Mouse (Mus musculus) heart, postnatal 0 days (tissue): Measurements from ENCODE around the gene Rasa4. TPM values are rescaled to one million over a fixed set of nuclear protein-coding genes. Genes with fewer than 3 reads are reported as not detected.
"Not testable (repeated sequence)": the region's sequence is repeated elsewhere in the genome, so short reads cannot be mapped to it uniquely, and the experiment has no call there.

Experiments
- ATAC-seq: fragments of 200-750 bp; cut with Nextera tagmentation; 2 replicates; pipeline ENCODE4 v1.8.0; 2017; ENCODE audit warnings: low read depth, moderate number of reproducible peaks, moderate library complexity; ENCODE audit not compliant: insufficient read depth
- DNase-seq: peaks from one replicate; pipeline ENCODE4 v3.0.0-alpha.2; 2016; ENCODE audit warnings: low spot score
- H3K27ac ChIP-seq: fragments of 300-500 bp; sonication (generic); 2 replicates; pipeline ENCODE4 v1.5.1; 2014; ENCODE audit warnings: low read depth, mild to moderate bottlenecking
- H3K27me3 ChIP-seq: fragments of 300-500 bp; sonication (generic); 2 replicates; pipeline ENCODE4 v1.6.1; 2014; ENCODE audit warnings: low read length, mixed read lengths; ENCODE audit not compliant: control insufficient read depth, insufficient read depth
- H3K36me3 ChIP-seq: fragments of 300-500 bp; sonication (generic); replicated peaks from 2 replicates; pipeline ENCODE4 v1.6.1; 2014; ENCODE audit warnings: low read length, mixed read lengths; ENCODE audit not compliant: control insufficient read depth, insufficient read depth
- H3K4me1 ChIP-seq: fragments of 300-500 bp; sonication (generic); 2 replicates; pipeline ENCODE4 v1.6.1; 2014; ENCODE audit warnings: antibody characterized with exemption; ENCODE audit not compliant: control insufficient read depth, insufficient read depth
- H3K4me2 ChIP-seq: fragments of 300-500 bp; sonication (generic); 2 replicates; pipeline ENCODE4 v1.6.1; 2014; ENCODE audit warnings: low read depth, mild to moderate bottlenecking, low read length, moderate library complexity
- H3K4me3 ChIP-seq: fragments of 300-500 bp; sonication (generic); 2 replicates; pipeline ENCODE4 v1.5.1; 2014; ENCODE audit warnings: low read depth, low read length
- H3K9ac ChIP-seq: fragments of 300-500 bp; sonication (generic); replicated peaks from 2 replicates; pipeline ENCODE4 v1.6.1; 2014; ENCODE audit warnings: low read depth, low read length, mixed read lengths
- H3K9me3 ChIP-seq: fragments of 300-500 bp; sonication (generic); replicated peaks from 2 replicates; pipeline ENCODE4 v1.6.1; 2016; ENCODE audit warnings: low read length; ENCODE audit not compliant: control insufficient read depth
- CTCF ChIP-seq: IDR thresholded peaks from 2 replicates; pipeline ENCODE4 v1.5.1; 2016; ENCODE audit warnings: antibody characterized with exemption, control low read depth, low read depth
- EP300 ChIP-seq: IDR thresholded peaks from 2 replicates; pipeline ENCODE4 v1.6.1; 2016; ENCODE audit warnings: antibody characterized with exemption, low read depth
- WGBS: fragments of 180-500 bp; shearing (Covaris S2); extraction: QIAGEN DNeasy Blood & Tissue Kit; methylation state at CpG from one replicate; pipeline ENCODE4 v1.1.7; 2014; 5-methylcytosine and 5-hydroxymethylcytosine counted together
- polyA plus RNA-seq: library from polyadenylated mRNA; unstranded; fragments of >200 nt; fragmentation: Nextera tagmentation; extraction: Ambion mirVana; gene quantifications from 2 replicates; pipeline ENCODE4 v1.2.1, GENCODE M21; 2015
- total RNA-seq: library from RNA; depleted of rRNA; stranded (reverse); fragments of >200 nt; gene quantifications from 2 replicates; pipeline ENCODE4 v1.2.3, GENCODE M21; 2014; ENCODE audit warnings: low replicate concordance

The Rasa4 gene
- total and polyA plus RNA-seq, 2 experiments from 2014 or later, result 0.96 to 6.2 TPM

GRCm38 (mm10) chr5:136040210-136040609, 43.5 kb upstream of the Rasa4 start:
- H3K9ac ChIP-seq, result no peak overlapping the region
- no peaks in the 10 kb centered on the region for H3K9me3 ChIP-seq
- H3K4me2 ChIP-seq, result no peak overlapping the region
- ATAC-seq (no peak), DNase-seq (no peak)
- H3K36me3 ChIP-seq, result no peaks in the 10 kb centered on the region
- H3K27ac ChIP-seq, result no peak overlapping the region
- WGBS, result 50% methylated on average over 5 of the region's 5 CpGs
- H3K4me1 ChIP-seq, result no peaks in the 10 kb centered on the region
- no peak for TF ChIP-seq EP300
- TF ChIP-seq CTCF, result no peak
- H3K27me3 ChIP-seq, result no peaks in the 10 kb centered on the region
- no peak overlapping the region for H3K4me3 ChIP-seq

GRCm38 (mm10) chr5:136041260-136041659, 42.5 kb upstream of the Rasa4 start:
- H3K4me3 ChIP-seq, result no peak overlapping the region
- no peak overlapping the region for H3K4me2 ChIP-seq
- ATAC-seq (0 out of 2 replicates have a peak, but pooled peaks have one; percentile 17), DNase-seq (no peak)
- no peaks in the 10 kb centered on the region for H3K9me3 ChIP-seq
- WGBS, result 39% methylated on average over 2 of the region's 2 CpGs
- H3K27ac ChIP-seq, result no peak overlapping the region
- H3K27me3 ChIP-seq, result no peaks in the 10 kb centered on the region
- H3K36me3 ChIP-seq, result no peaks in the 10 kb centered on the region
- TF ChIP-seq CTCF (no peak), EP300 (no peak)
- H3K9ac ChIP-seq, result no peak overlapping the region
- H3K4me1 ChIP-seq, result no peaks in the 10 kb centered on the region

GRCm38 (mm10) chr5:136041666-136042065, 42.0 kb upstream of the Rasa4 start:
- H3K36me3 ChIP-seq, result no peaks in the 10 kb centered on the region
- DNase-seq (no peak), ATAC-seq (no peak)
- no peaks in the 10 kb centered on the region for H3K27me3 ChIP-seq
- no peak overlapping the region for H3K4me3 ChIP-seq
- no peak for TF ChIP-seq EP300
- TF ChIP-seq CTCF, result no peak
- H3K4me1 ChIP-seq, result no peaks in the 10 kb centered on the region
- no peak overlapping the region for H3K27ac ChIP-seq
- WGBS, result 95% methylated on average over 8 of the region's 8 CpGs
- H3K9ac ChIP-seq, result no peak overlapping the region
- H3K4me2 ChIP-seq, result no peak overlapping the region
- no peaks in the 10 kb centered on the region for H3K9me3 ChIP-seq

GRCm38 (mm10) chr5:136044865-136045264, 38.9 kb upstream of the Rasa4 start:
- Histone ChIP-seq H3K4me1 (no peaks in the 10 kb centered on the region), H3K27ac (no peak overlapping the region), H3K4me3 (no peak overlapping the region), H3K4me2 (no peak overlapping the region), H3K9me3 (no peaks in the 10 kb centered on the region), H3K9ac (no peak overlapping the region), H3K27me3 (no peaks in the 10 kb centered on the region), H3K36me3 (no peaks in the 10 kb centered on the region)
- TF ChIP-seq CTCF (no peak), EP300 (no peak)
- ATAC-seq (no peak), DNase-seq (no peak)
- WGBS, result 70% methylated on average over 13 of the region's 13 CpGs

GRCm38 (mm10) chr5:136045408-136045807, 38.3 kb upstream of the Rasa4 start:
- no peak overlapping the region for H3K4me3 ChIP-seq
- 35% methylated on average over 9 of the region's 9 CpGs for WGBS
- no peaks in the 10 kb centered on the region for H3K36me3 ChIP-seq
- H3K27me3 ChIP-seq, result no peaks in the 10 kb centered on the region
- TF ChIP-seq CTCF, result peak; percentile 27
- TF ChIP-seq EP300, result no peak
- ATAC-seq (no peak), DNase-seq (no peak)
- H3K9me3 ChIP-seq, result no peaks in the 10 kb centered on the region
- no peaks in the 10 kb centered on the region for H3K4me1 ChIP-seq
- H3K9ac ChIP-seq, result no peak overlapping the region
- no peak overlapping the region for H3K4me2 ChIP-seq
- H3K27ac ChIP-seq, result no peak overlapping the region

- Histone ChIP-seq H3K36me3 (no peaks in the 10 kb centered on the region), H3K4me2 (no peak overlapping the region), H3K9me3 (no peaks in the 10 kb centered on the region), H3K9ac (no peak overlapping the region), H3K27me3 (no peaks in the 10 kb centered on the region), H3K4me1 (no peaks in the 10 kb centered on the region), H3K27ac (no peak overlapping the region), H3K4me3 (no peak overlapping the region)
- DNase-seq (peak; percentile 53), ATAC-seq (0 out of 2 replicates have a peak, but pooled peaks have one; percentile 27)
- TF ChIP-seq EP300 (no peak), CTCF (peak; percentile 78)
- WGBS, result 4% methylated on average over 10 of the region's 10 CpGs
Observed at GRCm38 (mm10) chr5:136045987-136046386, 37.7 kb upstream of the Rasa4 start.

- not testable (repeated sequence) for H3K4me3 ChIP-seq, H3K36me3 ChIP-seq, H3K9ac ChIP-seq, H3K9me3 ChIP-seq, ATAC-seq, DNase-seq, H3K4me2 ChIP-seq, H3K27ac ChIP-seq, H3K4me1 ChIP-seq, H3K27me3 ChIP-seq
Observed at GRCm38 (mm10) chr5:136048541-136048940, 35.2 kb upstream of the Rasa4 start.
